Mouse (Mus musculus) lung, postnatal 0 days (tissue): ENCODE results near the gene Naa50. TPM values are rescaled to one million over a fixed set of nuclear protein-coding genes. Genes with fewer than 3 reads are reported as not detected.

Experiments used
- ATAC-seq: fragments of 200-750 bp; cut with Nextera tagmentation; 2 replicates; pipeline ENCODE4 v1.8.0; 2017; ENCODE audit warnings: moderate library complexity
- DNase-seq: peaks from one replicate; pipeline ENCODE4 v3.0.0-alpha.2; 2016; ENCODE audit warnings: low spot score
- H3K27ac ChIP-seq: fragments of 300-500 bp; sonication (generic); 2 replicates; pipeline ENCODE4 v1.5.1; 2014; ENCODE audit warnings: antibody characterized with exemption, mild to moderate bottlenecking, low read length, mixed read lengths
- H3K27me3 ChIP-seq: fragments of 300-500 bp; sonication (generic); replicated peaks from 2 replicates; pipeline ENCODE4 v1.6.1; 2014; ENCODE audit warnings: low read length, mixed read lengths; ENCODE audit not compliant: insufficient read depth
- H3K36me3 ChIP-seq: fragments of 300-500 bp; sonication (generic); 2 replicates; pipeline ENCODE4 v1.6.1; 2014; ENCODE audit warnings: low read length, mixed read lengths; ENCODE audit not compliant: insufficient read depth
- H3K4me1 ChIP-seq: fragments of 300-500 bp; sonication (generic); 2 replicates; pipeline ENCODE4 v1.6.1; 2014; ENCODE audit warnings: antibody characterized with exemption, low read depth, low read length, mixed read lengths; ENCODE audit not compliant: insufficient read depth
- H3K4me2 ChIP-seq: fragments of 300-500 bp; sonication (generic); replicated peaks from 2 replicates; pipeline ENCODE4 v1.6.1; 2014; ENCODE audit warnings: low read depth, mild to moderate bottlenecking, low read length, moderate library complexity, mixed read lengths
- H3K4me3 ChIP-seq: fragments of 300-500 bp; sonication (generic); 2 replicates; pipeline ENCODE4 v1.5.1; 2014; ENCODE audit warnings: low read depth, low read length
- H3K9ac ChIP-seq: fragments of 300-500 bp; sonication (generic); replicated peaks from 2 replicates; pipeline ENCODE4 v1.6.1; 2014; ENCODE audit warnings: low read depth, mild to moderate bottlenecking
- H3K9me3 ChIP-seq: fragments of 300-500 bp; sonication (generic); 2 replicates; pipeline ENCODE4 v1.6.1; 2016; ENCODE audit warnings: low read length, mixed read lengths
- CTCF ChIP-seq: IDR thresholded peaks from 2 replicates; pipeline ENCODE4 v1.5.1; 2016; ENCODE audit warnings: antibody characterized with exemption, mild to moderate bottlenecking
- EP300 ChIP-seq: IDR thresholded peaks from 2 replicates; pipeline ENCODE4 v1.6.1; 2016; ENCODE audit warnings: antibody characterized with exemption, mild to moderate bottlenecking, control low read depth
- WGBS: fragments of 180-500 bp; shearing (Covaris S2); extraction: QIAGEN DNeasy Blood & Tissue Kit; methylation state at CpG from one replicate; pipeline ENCODE4 v1.1.7; 2014; 5-methylcytosine and 5-hydroxymethylcytosine counted together
- polyA plus RNA-seq: library from polyadenylated mRNA; unstranded; fragments of >200 nt; fragmentation: Nextera tagmentation; extraction: Ambion mirVana; gene quantifications from 2 replicates; pipeline ENCODE4 v1.2.1, GENCODE M21; 2015

Naa50 gene
- polyA plus RNA-seq, 1 experiment from 2014 or later, result 30.0 TPM

GRCm38 (mm10) chr16:44109002-44109401 lies 30.6 kb upstream of the Naa50 start:
- Histone ChIP-seq H3K9ac (no peak overlapping the region), H3K4me2 (no peak overlapping the region), H3K36me3 (peaks cover 34% of the 10 kb centered on the region), H3K27ac (no peak overlapping the region), H3K4me1 (no peaks in the 10 kb centered on the region), H3K9me3 (no peaks in the 10 kb centered on the region), H3K4me3 (no peak overlapping the region), H3K27me3 (no peaks in the 10 kb centered on the region)
- no peak for DNase-seq
- no peak for TF ChIP-seq EP300
- TF ChIP-seq CTCF, result no peak
- no peak for ATAC-seq
- 64% methylated on average over 4 of the region's 4 CpGs for WGBS

- Histone ChIP-seq H3K9ac (no peak overlapping the region), H3K4me3 (no peak overlapping the region), H3K36me3 (peaks cover 6% of the 10 kb centered on the region; the same call in 1 of the 2 replicates), H3K27me3 (no peaks in the 10 kb centered on the region), H3K27ac (no peak overlapping the region), H3K9me3 (no peaks in the 10 kb centered on the region), H3K4me1 (no peaks in the 10 kb centered on the region), H3K4me2 (no peak overlapping the region)
- 79% methylated on average over 7 of the region's 7 CpGs for WGBS
- TF ChIP-seq CTCF (no peak), EP300 (no peak)
- ATAC-seq (no peak), DNase-seq (peak; percentile 38)
Observed at GRCm38 (mm10) chr16:44119753-44120501, 19.7 kb upstream of the Naa50 start.

GRCm38 (mm10) chr16:44122122-44122521 lies 17.5 kb upstream of the Naa50 start:
- H3K27ac ChIP-seq, result no peak overlapping the region
- no peak overlapping the region for H3K9ac ChIP-seq
- 87% methylated on average over 6 of the region's 6 CpGs for whole genome bisulfite sequencing
- no peaks in the 10 kb centered on the region for H3K9me3 ChIP-seq
- H3K4me1 ChIP-seq, result no peaks in the 10 kb centered on the region; the same call in none of the 2 replicates
- no peaks in the 10 kb centered on the region; the same call in 1 of the 2 replicates for H3K36me3 ChIP-seq
- no peak for TF ChIP-seq EP300
- no peak for TF ChIP-seq CTCF
- H3K4me3 ChIP-seq, result no peak overlapping the region
- DNase-seq (no peak), ATAC-seq (no peak)
- H3K4me2 ChIP-seq, result no peak overlapping the region
- no peaks in the 10 kb centered on the region for H3K27me3 ChIP-seq

- TF ChIP-seq CTCF, result no peak
- no peak for TF ChIP-seq EP300
- DNase-seq, result no peak
- Histone ChIP-seq H3K27ac (no peak overlapping the region), H3K36me3 (no peaks in the 10 kb centered on the region; the same call in 1 of the 2 replicates), H3K9me3 (no peaks in the 10 kb centered on the region), H3K4me3 (no peak overlapping the region), H3K9ac (no peak overlapping the region), H3K27me3 (no peaks in the 10 kb centered on the region), H3K4me1 (no peaks in the 10 kb centered on the region; the same call in none of the 2 replicates), H3K4me2 (no peak overlapping the region)
- no peak for ATAC-seq
- 72% methylated on average over 6 of the region's 6 CpGs for WGBS
Observed at GRCm38 (mm10) chr16:44122574-44122973, 17.1 kb upstream of the Naa50 start.

- H3K9ac ChIP-seq, result no peak overlapping the region
- ATAC-seq (no peak), DNase-seq (no peak)
- H3K9me3 ChIP-seq, result no peaks in the 10 kb centered on the region
- H3K4me3 ChIP-seq, result no peak overlapping the region
- 0 out of 2 replicates have a peak overlapping the region, but pooled peaks have one; percentile 7 for H3K27ac ChIP-seq
- H3K27me3 ChIP-seq, result no peaks in the 10 kb centered on the region
- TF ChIP-seq CTCF (no peak), EP300 (no peak)
- no peaks in the 10 kb centered on the region; the same call in 1 of the 2 replicates for H3K36me3 ChIP-seq
- no peak overlapping the region for H3K4me2 ChIP-seq
- WGBS, result 77% methylated on average over 7 of the region's 7 CpGs
- H3K4me1 ChIP-seq, result no peaks in the 10 kb centered on the region; the same call in none of the 2 replicates
Observed at GRCm38 (mm10) chr16:44122982-44123725, 16.5 kb upstream of the Naa50 start.

GRCm38 (mm10) chr16:44123786-44124185 lies 15.8 kb upstream of the Naa50 start:
- Histone ChIP-seq H3K4me3 (no peak overlapping the region), H3K4me2 (no peak overlapping the region), H3K36me3 (no peaks in the 10 kb centered on the region), H3K9ac (no peak overlapping the region), H3K27ac (no peak overlapping the region), H3K9me3 (no peaks in the 10 kb centered on the region), H3K27me3 (no peaks in the 10 kb centered on the region), H3K4me1 (no peaks in the 10 kb centered on the region; the same call in none of the 2 replicates)
- ATAC-seq (no peak), DNase-seq (no peak)
- no peak for TF ChIP-seq EP300
- no peak for TF ChIP-seq CTCF
- 83% methylated on average over 2 of the region's 2 CpGs for WGBS
